ENCODE assay signal across 8 mouse cellular contexts in the genomic region with DNA sequence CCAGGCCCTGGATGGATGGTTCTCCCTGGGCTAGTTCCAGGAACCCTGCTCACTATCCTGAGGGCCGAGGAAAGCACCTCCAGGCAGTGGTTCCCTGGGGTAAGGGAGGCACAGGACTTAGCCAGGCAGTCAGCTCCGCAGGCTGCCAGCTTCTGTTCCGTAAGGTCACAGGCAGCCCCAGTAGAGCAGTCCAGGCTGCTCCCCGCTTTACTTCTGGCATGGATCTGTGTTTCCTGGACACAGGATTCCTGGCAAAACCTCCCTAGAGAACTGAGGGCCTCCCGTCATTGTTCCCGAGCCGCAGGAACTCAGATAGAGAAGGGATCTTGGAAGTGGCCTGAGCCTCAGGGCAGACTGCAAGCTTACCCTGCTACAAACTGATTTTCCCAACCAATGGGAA.
A peak's percentile ranks its signal among the peaks of the same experiment; 100 is the strongest.
DNase-seq lines count a peak whose midpoint lies in the region; ATAC-seq lines count a peak whose summit lies in the region.

No protein-coding gene starts in this region.

- 43% methylated on average over 7 of the region's 7 CpGs for WGBS in midbrain, embryonic 10.5 days
- 44% methylated on average over 7 of the region's 7 CpGs for WGBS in midbrain, embryonic 13.5 days
- WGBS in heart, embryonic 14.5 days: 40% methylated on average over 7 of the region's 7 CpGs
- WGBS in stomach, embryonic 16.5 days: 42% methylated on average over 7 of the region's 7 CpGs

- no peak overlapping the region for H3K9ac ChIP-seq in midbrain, embryonic 13.5 days (replicated peaks)
- H3K9ac ChIP-seq in heart, embryonic 14.5 days (ENCODE audit: low read length): peak overlapping the region; percentile 55; the same call in 1 of the 2 replicates
- peak overlapping the region; percentile 49 for H3K9ac ChIP-seq in stomach, embryonic 16.5 days (ENCODE audit: low read length)

- no peak overlapping the region for H3K4me2 ChIP-seq in midbrain, embryonic 13.5 days (replicated peaks)
- no peak overlapping the region for H3K4me2 ChIP-seq in heart, embryonic 14.5 days (ENCODE audit: low read length)
- no peak overlapping the region for H3K4me2 ChIP-seq in stomach, embryonic 16.5 days (ENCODE audit: low read depth, low read length)

- H3K4me3 ChIP-seq in midbrain, embryonic 10.5 days: no peak overlapping the region
- no peak overlapping the region for H3K4me3 ChIP-seq in midbrain, embryonic 13.5 days (replicated peaks)
- H3K4me3 ChIP-seq in heart, embryonic 14.5 days (ENCODE audit: control insufficient read depth in 1 of 2, insufficient read depth in 1 of 2, low read depth in 1 of 2, low read length in 2 of 2): no peak overlapping the region
- H3K4me3 ChIP-seq in stomach, embryonic 16.5 days (replicated peaks; ENCODE audit: low read length): no peak overlapping the region

- H3K36me3 ChIP-seq in midbrain, embryonic 10.5 days: no peaks in the 10 kb centered on the region
- no peaks in the 10 kb centered on the region for H3K36me3 ChIP-seq in midbrain, embryonic 13.5 days
- H3K36me3 ChIP-seq in heart, embryonic 14.5 days (ENCODE audit: control insufficient read depth, insufficient read depth, low read length): no peaks in the 10 kb centered on the region
- H3K36me3 ChIP-seq in stomach, embryonic 16.5 days (ENCODE audit: control insufficient read depth, insufficient read depth, low read length): no peaks in the 10 kb centered on the region

- H3K4me1 ChIP-seq in midbrain, embryonic 10.5 days: peaks cover 34% of the 10 kb centered on the region
- peaks cover 9% of the 10 kb centered on the region for H3K4me1 ChIP-seq in midbrain, embryonic 13.5 days (replicated peaks)
- H3K4me1 ChIP-seq in heart, embryonic 14.5 days (ENCODE audit: control insufficient read depth in 2 of 2, insufficient read depth in 2 of 2, low read length in 2 of 2): peaks cover 30 to 31% of the 10 kb centered on the region in 2 experiments
- peaks cover 19% of the 10 kb centered on the region for H3K4me1 ChIP-seq in stomach, embryonic 16.5 days (ENCODE audit: control insufficient read depth, insufficient read depth, low read length)

- no peak for ATAC-seq in midbrain, embryonic 13.5 days
- peak; percentile 41 for ATAC-seq in heart, embryonic 14.5 days (ENCODE audit: insufficient number of reproducible peaks, insufficient read depth, low FRiP score, low read depth)
- peak; percentile 23; the same call in 1 of the 2 replicates for ATAC-seq in stomach, embryonic 16.5 days (ENCODE audit: insufficient read depth, low FRiP score)

- peak overlapping the region; percentile 75 for H3K27ac ChIP-seq in midbrain, embryonic 10.5 days (replicated peaks)
- H3K27ac ChIP-seq in midbrain, embryonic 13.5 days: no peak overlapping the region
- H3K27ac ChIP-seq in heart, embryonic 14.5 days (replicated peaks in 1 of 2; ENCODE audit: control insufficient read depth in 1 of 2, insufficient read depth in 1 of 2, low read depth in 2 of 2, low read length in 2 of 2): peak overlapping the region; percentile 77 to 79
- peak overlapping the region; percentile 73 for H3K27ac ChIP-seq in stomach, embryonic 16.5 days (ENCODE audit: low read length)

- no peak for DNase-seq in midbrain, embryonic 10.5 days (ENCODE audit: low spot score)
- peak; percentile 63 to 69 for DNase-seq in kidney, postnatal 36 days
- DNase-seq in thymus, postnatal 25 days: no peak
- DNase-seq in retina, postnatal 1 day: no peak
- no peak for DNase-seq in layer of hippocampus, adult 9-11 months

- H3K27me3 ChIP-seq in midbrain, embryonic 10.5 days (ENCODE audit: low read depth, poor library complexity, severe bottlenecking): no peaks in the 10 kb centered on the region
- H3K27me3 ChIP-seq in midbrain, embryonic 13.5 days: no peaks in the 10 kb centered on the region
- no peaks in the 10 kb centered on the region for H3K27me3 ChIP-seq in heart, embryonic 14.5 days (ENCODE audit: control insufficient read depth, insufficient read depth, low read length)
- no peaks in the 10 kb centered on the region for H3K27me3 ChIP-seq in stomach, embryonic 16.5 days (ENCODE audit: control insufficient read depth, insufficient read depth, low read length)

- no peaks in the 10 kb centered on the region for H3K9me3 ChIP-seq in midbrain, embryonic 10.5 days (replicated peaks)
- no peaks in the 10 kb centered on the region for H3K9me3 ChIP-seq in midbrain, embryonic 13.5 days
- H3K9me3 ChIP-seq in heart, embryonic 14.5 days (ENCODE audit: control insufficient read depth, low read length): no peaks in the 10 kb centered on the region
- no peaks in the 10 kb centered on the region for H3K9me3 ChIP-seq in stomach, embryonic 16.5 days (replicated peaks; ENCODE audit: control insufficient read depth, low read length)

Comparison
In these comparisons a context has a peak if more than half of its experiments do, and no peak if none do; other contexts are left out.
1. DNase-seq: peak in kidney, postnatal 36 days (2 of 2); none in midbrain, embryonic 10.5 days (single experiment), thymus, postnatal 25 days (single experiment), retina, postnatal 1 day (single experiment) and layer of hippocampus, adult 9-11 months (single experiment).